Mouse (Mus musculus) regulatory T cell (primary cell): ENCODE measurements around the gene Ctsd.

Experiments used
- in situ Hi-C: fragments of 300-600 bp; cut with MboI, MseI; formaldehyde crosslinking; loops from one replicate; pipeline ENCODE4 v1.15.1; 2025; ENCODE audit warnings: high pct_unique_total_duplicates

Gene Ctsd

GRCm38 (mm10) chr7:142335151-142335550 is 52.7 kb downstream of the Ctsd start:
- in situ Hi-C loops, result loop anchor here (5.0 kb wide), 3 partner anchors 97 to 247 kb away; partner anchors contain the start of genes Syt8 and Tnnt3

DNA sequence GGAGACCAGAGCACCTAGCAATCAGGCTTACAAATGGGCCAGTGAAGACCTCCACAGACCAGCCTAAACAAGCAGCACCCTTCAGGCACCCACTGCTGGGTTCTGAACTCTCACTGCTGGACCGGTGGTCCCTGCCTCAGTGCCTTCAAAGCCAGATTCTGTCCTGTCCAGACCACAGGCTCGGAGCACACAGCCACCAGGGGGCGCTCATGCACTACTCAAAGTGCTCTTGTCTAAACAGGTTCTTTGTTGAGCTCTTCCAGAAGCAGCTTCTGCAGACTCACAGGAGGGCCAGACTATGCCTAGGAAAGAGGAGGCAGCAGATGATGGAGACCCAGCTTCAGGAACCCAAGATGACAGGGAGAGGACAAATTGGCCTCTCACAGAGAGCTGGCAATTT is 53.6 kb downstream of the Ctsd start:
- in situ Hi-C loops, result loop anchor here (5.0 kb wide), 1 partner anchor 343 kb away; no protein-coding TSS in a partner anchor

GRCm38 (mm10) chr7:142332741-142333140 is 55.1 kb downstream of the Ctsd start:
- in situ Hi-C loops, result loop anchor here (5.0 kb wide), 1 partner anchor 345 kb away; no protein-coding TSS in a partner anchor

- in situ Hi-C loops, result loop anchor here (5.0 kb wide), 1 partner anchor 346 kb away; no protein-coding TSS in a partner anchor
Observed at GRCm38 (mm10) chr7:142331281-142331680, 56.6 kb downstream of the Ctsd start.

DNA sequence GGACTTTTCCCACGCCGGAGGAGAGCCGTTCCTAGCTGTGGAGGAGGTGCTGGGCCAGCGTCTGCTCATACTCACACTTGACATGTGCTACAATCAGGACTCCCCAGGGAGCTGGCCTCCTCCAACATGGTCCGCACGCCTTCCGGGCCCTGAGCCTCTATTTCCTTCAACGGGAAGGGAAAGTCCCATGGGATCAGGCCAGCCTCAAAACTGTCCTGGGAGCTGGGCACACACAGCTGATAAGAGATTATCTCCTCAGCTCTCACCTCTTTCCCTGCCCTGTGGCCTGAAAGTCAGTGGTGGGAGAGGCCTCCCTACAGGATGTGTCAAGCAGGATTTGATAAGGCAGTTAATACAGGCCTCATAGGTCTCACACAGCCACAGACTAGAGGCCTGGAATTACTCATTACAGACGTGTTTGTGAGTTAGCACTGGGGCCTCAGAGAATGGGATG is 57.5 kb downstream of the Ctsd start:
- in situ Hi-C loops, result loop anchor here (5.0 kb wide), 1 partner anchor 347 kb away; no protein-coding TSS in a partner anchor

- in situ Hi-C loops, result no loop called here
Observed at GRCm38 (mm10) chr7:142328507-142328906, 59.3 kb downstream of the Ctsd start.

DNA sequence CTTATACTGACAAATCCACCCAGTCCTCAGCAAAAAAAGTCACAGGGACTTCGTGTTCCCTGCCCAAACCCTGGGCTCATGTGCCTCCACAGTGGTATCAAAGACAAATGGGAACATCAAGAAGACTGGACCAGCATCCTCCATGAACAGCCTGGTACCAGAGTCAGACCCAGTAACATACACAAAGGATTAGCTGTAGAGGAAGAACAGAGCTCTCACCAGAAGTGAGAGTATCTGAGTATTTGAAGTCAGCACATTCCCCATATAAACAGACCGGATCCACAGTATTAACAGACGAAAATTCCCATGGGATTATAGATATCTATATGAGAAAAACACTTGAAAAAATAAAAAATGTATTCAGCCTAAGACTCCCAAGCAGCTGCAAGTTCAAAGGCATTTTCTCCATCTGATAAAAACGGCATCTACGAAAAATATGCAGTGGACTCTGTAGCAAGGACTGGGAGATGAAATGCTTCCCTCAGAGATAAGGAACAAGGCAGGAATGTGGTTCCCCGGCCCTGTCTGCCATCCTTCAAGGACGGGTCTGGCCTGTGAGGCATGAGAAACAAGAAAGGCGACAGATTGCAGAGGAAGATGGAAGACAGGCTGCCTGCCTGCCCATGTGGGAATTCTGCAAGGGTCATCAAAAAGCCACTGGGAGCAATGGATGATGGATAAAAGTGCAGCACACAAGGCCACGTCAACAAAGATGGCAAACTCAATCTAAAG is 61.0 kb downstream of the Ctsd start:
- in situ Hi-C loops, result no loop called here
